Comparison of ENCODE assay signal across 20 mouse cellular contexts in the genomic region with DNA sequence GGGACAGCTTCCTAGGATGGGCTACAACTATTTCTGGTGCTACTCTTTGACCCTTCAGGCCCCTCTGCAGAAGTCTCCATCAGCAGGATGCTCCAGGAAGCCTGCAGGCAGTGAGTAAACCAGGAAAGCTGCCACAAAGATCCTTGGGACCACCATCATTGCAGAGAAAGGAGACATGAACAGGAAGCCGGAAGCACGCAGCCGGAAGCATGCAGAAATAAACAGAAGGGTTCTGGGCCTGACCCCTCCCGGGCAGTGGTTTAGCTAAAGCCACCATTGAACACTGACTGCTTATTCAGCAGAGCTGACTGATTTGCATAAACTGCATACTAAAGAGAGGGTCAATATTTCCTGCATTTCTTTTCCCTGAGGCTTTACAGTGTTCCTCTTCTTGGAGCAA. TPM values are rescaled to one million over a fixed set of nuclear protein-coding genes. Genes with fewer than 3 reads are reported as not detected.
DNase-seq lines count a peak whose midpoint lies in the region; ATAC-seq and TF ChIP-seq lines count a peak whose summit lies in the region.
"Had no signal": no experiment of that assay in that cellular context is flagged by ENCODE, and none has a peak within 500 bp of the region (broad histone marks: within the 10 kb centered on the region; RNA-seq: fewer than 3 reads in every experiment).

No protein-coding gene starts in this region.

- H3K4me2 ChIP-seq in hindbrain, embryonic 13.5 days: no peak overlapping the region
- H3K4me2 ChIP-seq in heart, embryonic 12.5 days: no peak overlapping the region
- H3K4me2 ChIP-seq: forebrain, embryonic 12.5 days; heart, embryonic 15.5 days; limb, embryonic 12.5 days; liver, embryonic 15.5 days; neural tube, embryonic 13.5 days had no signal

- H3K4me1 ChIP-seq in hindbrain, embryonic 10.5 days (replicated peaks): peaks cover 11% of the 10 kb centered on the region; the same call in 1 of the 2 replicates
- H3K4me1 ChIP-seq in hindbrain, embryonic 13.5 days (replicated peaks): 0 out of 2 replicates have a peak, but pooled peaks cover 5% of the 10 kb centered on the region
- H3K4me1 ChIP-seq in lung, adult 2 months (ENCODE audit: control insufficient read depth, insufficient read depth, low read length): peaks cover 5% of the 10 kb centered on the region; the same call in 1 of the 2 replicates
- H3K4me1 ChIP-seq in heart, embryonic 12.5 days (replicated peaks): 0 out of 2 replicates have a peak, but pooled peaks cover 3% of the 10 kb centered on the region
- H3K4me1 ChIP-seq: liver, embryonic 15.5 days had no signal

- ATAC-seq in hindbrain, embryonic 13.5 days (ENCODE audit: low FRiP score): no peak
- ATAC-seq in heart, embryonic 12.5 days (ENCODE audit: insufficient number of reproducible peaks, low FRiP score): no peak

- TF ChIP-seq CTCF in lung, adult 2 months (IDR thresholded peaks at IDR 0.05; ENCODE audit: insufficient read depth, low read length): no peak

- H3K9ac ChIP-seq in hindbrain, embryonic 13.5 days: no peak overlapping the region
- H3K9ac ChIP-seq in heart, embryonic 12.5 days: no peak overlapping the region
- H3K9ac ChIP-seq: forebrain, embryonic 12.5 days; heart, embryonic 15.5 days; limb, embryonic 12.5 days; liver, embryonic 15.5 days; neural tube, embryonic 13.5 days had no signal

- no peak overlapping the region for H3K4me3 ChIP-seq in hindbrain, embryonic 10.5 days
- H3K4me3 ChIP-seq in hindbrain, embryonic 13.5 days: no peak overlapping the region
- no peak overlapping the region for H3K4me3 ChIP-seq in lung, adult 2 months (replicated peaks; ENCODE audit: extremely low read depth, low read depth, low read length)
- H3K4me3 ChIP-seq in heart, embryonic 12.5 days: no peak overlapping the region
- H3K4me3 ChIP-seq: forebrain, embryonic 12.5 days; heart, adult 2 months; heart, embryonic 15.5 days; limb, embryonic 12.5 days; liver, embryonic 15.5 days; neural tube, embryonic 13.5 days had no signal

- DNase-seq in hindbrain, embryonic 10.5 days (ENCODE audit: low spot score): peak; percentile 5
- peak; percentile 29 for DNase-seq in kidney, postnatal 14 days
- no peak for DNase-seq in kidney, adult 18-20 months
- peak; percentile 45 for DNase-seq in lung, postnatal 10 days
- DNase-seq in lung, adult 2 months: no peak
- DNase-seq in lung, postnatal 36 days: peak; percentile 17
- DNase-seq: B cell, adult 2 months; cerebellum, adult 8-10 months; gastrocnemius, postnatal 25 days; heart, adult 2 months; heart, postnatal 4 days; right cerebral cortex, postnatal 25 days; thymus, postnatal 36 days had no signal

- 78% methylated on average over 4 of the region's 4 CpGs for WGBS in hindbrain, embryonic 10.5 days
- WGBS in hindbrain, embryonic 13.5 days: 67% methylated on average over 4 of the region's 4 CpGs
- 55% methylated on average over 4 of the region's 4 CpGs for WGBS in lung, adult 2 months
- 75% methylated on average over 4 of the region's 4 CpGs for WGBS in heart, embryonic 12.5 days

- H3K27me3 ChIP-seq in hindbrain, embryonic 10.5 days (ENCODE audit: insufficient read depth, poor library complexity, severe bottlenecking): no peaks in the 10 kb centered on the region
- H3K27me3 ChIP-seq in hindbrain, embryonic 13.5 days: no peaks in the 10 kb centered on the region
- no peaks in the 10 kb centered on the region for H3K27me3 ChIP-seq in heart, embryonic 12.5 days (replicated peaks)
- H3K27me3 ChIP-seq: forebrain, embryonic 12.5 days; heart, embryonic 15.5 days; limb, embryonic 12.5 days; liver, embryonic 15.5 days; neural tube, embryonic 13.5 days had no signal

- TF ChIP-seq POLR2A in lung, adult 2 months (IDR thresholded peaks at IDR 0.05; ENCODE audit: borderline replicate concordance, extremely low read depth, low read depth, low read length): no peak

- no peak overlapping the region for H3K27ac ChIP-seq in hindbrain, embryonic 10.5 days
- H3K27ac ChIP-seq in hindbrain, embryonic 13.5 days: no peak overlapping the region
- H3K27ac ChIP-seq in heart, embryonic 12.5 days (ENCODE audit: poor library complexity, severe bottlenecking): no peak overlapping the region
- H3K27ac ChIP-seq: forebrain, embryonic 12.5 days; heart, adult 2 months; heart, embryonic 15.5 days; limb, embryonic 12.5 days; liver, embryonic 15.5 days; neural tube, embryonic 13.5 days had no signal

- H3K36me3 ChIP-seq in hindbrain, embryonic 10.5 days: no peaks in the 10 kb centered on the region
- H3K36me3 ChIP-seq in hindbrain, embryonic 13.5 days: no peaks in the 10 kb centered on the region
- H3K36me3 ChIP-seq in heart, embryonic 12.5 days: no peaks in the 10 kb centered on the region
- H3K36me3 ChIP-seq: forebrain, embryonic 12.5 days; heart, embryonic 15.5 days; limb, embryonic 12.5 days; liver, embryonic 15.5 days; neural tube, embryonic 13.5 days had no signal

- no peaks in the 10 kb centered on the region for H3K9me3 ChIP-seq in hindbrain, embryonic 10.5 days
- H3K9me3 ChIP-seq in hindbrain, embryonic 13.5 days: no peaks in the 10 kb centered on the region
- H3K9me3 ChIP-seq in heart, embryonic 12.5 days (replicated peaks): no peaks in the 10 kb centered on the region
- H3K9me3 ChIP-seq: forebrain, embryonic 12.5 days; heart, embryonic 15.5 days; limb, embryonic 12.5 days; liver, embryonic 15.5 days; neural tube, embryonic 13.5 days had no signal

RNA-seq across cellular contexts. Expression of gene Sirt5, which starts 26.7 kb away (rescaled TPM):
- 20.8 and 24.9 TPM in 2 replicates for polyA plus RNA-seq in hindbrain, embryonic 10.5 days (2016; fragmentation: Nextera tagmentation; extraction: Ambion mirVana)
- polyA plus RNA-seq in hindbrain, embryonic 13.5 days (2015; fragmentation: Nextera tagmentation; extraction: Ambion mirVana): 38.6 and 38.9 TPM in 2 replicates
- 8.4 and 8.9 TPM in 2 replicates for polyA plus RNA-seq in lung, adult 2 months (2012; rRNA removed)
- 25.8 and 26.0 TPM in 2 replicates for polyA plus RNA-seq in heart, embryonic 12.5 days (2016; fragmentation: Nextera tagmentation; extraction: Ambion mirVana)

RNA-seq across cellular contexts. Expression of gene Gfod1, which starts 34.7 kb away (rescaled TPM):
- 0.43 and 0.46 TPM in 2 replicates for polyA plus RNA-seq in hindbrain, embryonic 10.5 days (2016; fragmentation: Nextera tagmentation; extraction: Ambion mirVana)
- 2.0 and 2.2 TPM in 2 replicates for polyA plus RNA-seq in hindbrain, embryonic 13.5 days (2015; fragmentation: Nextera tagmentation; extraction: Ambion mirVana)
- polyA plus RNA-seq in lung, adult 2 months (2012; rRNA removed): 11.7 and 12.9 TPM in 2 replicates
- polyA plus RNA-seq in heart, embryonic 12.5 days (2016; fragmentation: Nextera tagmentation; extraction: Ambion mirVana): 0.98 and 1.0 TPM in 2 replicates

RNA-seq across cellular contexts. Expression of gene Nol7, which starts 59.6 kb away (rescaled TPM):
- polyA plus RNA-seq in hindbrain, embryonic 10.5 days (2016; fragmentation: Nextera tagmentation; extraction: Ambion mirVana): 161 and 167 TPM in 2 replicates
- 157 and 187 TPM in 2 replicates for polyA plus RNA-seq in hindbrain, embryonic 13.5 days (2015; fragmentation: Nextera tagmentation; extraction: Ambion mirVana)
- 45.6 and 65.6 TPM in 2 replicates for polyA plus RNA-seq in lung, adult 2 months (2012; rRNA removed)
- 134 and 141 TPM in 2 replicates for polyA plus RNA-seq in heart, embryonic 12.5 days (2016; fragmentation: Nextera tagmentation; extraction: Ambion mirVana)

Comparison
In these comparisons a context has a peak if more than half of its experiments do, and no peak if none do; other contexts are left out.
1. DNase-seq: peak in hindbrain, embryonic 10.5 days (single experiment), kidney, postnatal 14 days (single experiment), lung, postnatal 10 days (single experiment) and lung, postnatal 36 days (single experiment); none in kidney, adult 18-20 months (single experiment) and lung, adult 2 months (single experiment).